Mouse (Mus musculus): ENCODE data around the gene Ccdc157. TPM values are rescaled to one million over a fixed set of nuclear protein-coding genes. Genes with fewer than 3 reads are reported as not detected.

Gene Ccdc157
- polyA plus RNA-seq (2014; fragmentation: Illumina TruSeq; extraction: RNeasy Lipid Tissue Mini Kit (QIAGEN cat#74804); ENCODE audit: low read depth, low replicate concordance), result 4.3 TPM

GRCm38 (mm10) chr11:4159808-4160708, at the start of gene Ccdc157, which contains the start of gene Sf3a1:
Ccdc157 (minus strand) TSS chr11:4160293.
Sf3a1 (plus strand) TSS chr11:4160350.

GRCm38 (mm10) chr11:4186486-4187317, 26.6 kb upstream of the Ccdc157 start, which contains the start of gene Tbc1d10a:
Tbc1d10a (plus strand) TSS chr11:4186789.

GRCm38 (mm10) chr11:4134986-4135935, 24.8 kb downstream of the Ccdc157 start, which contains the start of gene Rnf215:
Rnf215 (plus strand) TSS chr11:4135202.

GRCm38 (mm10) chr11:4122742-4123579, 37.1 kb downstream of the Ccdc157 start, which contains the start of gene Sec14l2:
Sec14l2 (minus strand) TSS chr11:4123415.

DNA sequence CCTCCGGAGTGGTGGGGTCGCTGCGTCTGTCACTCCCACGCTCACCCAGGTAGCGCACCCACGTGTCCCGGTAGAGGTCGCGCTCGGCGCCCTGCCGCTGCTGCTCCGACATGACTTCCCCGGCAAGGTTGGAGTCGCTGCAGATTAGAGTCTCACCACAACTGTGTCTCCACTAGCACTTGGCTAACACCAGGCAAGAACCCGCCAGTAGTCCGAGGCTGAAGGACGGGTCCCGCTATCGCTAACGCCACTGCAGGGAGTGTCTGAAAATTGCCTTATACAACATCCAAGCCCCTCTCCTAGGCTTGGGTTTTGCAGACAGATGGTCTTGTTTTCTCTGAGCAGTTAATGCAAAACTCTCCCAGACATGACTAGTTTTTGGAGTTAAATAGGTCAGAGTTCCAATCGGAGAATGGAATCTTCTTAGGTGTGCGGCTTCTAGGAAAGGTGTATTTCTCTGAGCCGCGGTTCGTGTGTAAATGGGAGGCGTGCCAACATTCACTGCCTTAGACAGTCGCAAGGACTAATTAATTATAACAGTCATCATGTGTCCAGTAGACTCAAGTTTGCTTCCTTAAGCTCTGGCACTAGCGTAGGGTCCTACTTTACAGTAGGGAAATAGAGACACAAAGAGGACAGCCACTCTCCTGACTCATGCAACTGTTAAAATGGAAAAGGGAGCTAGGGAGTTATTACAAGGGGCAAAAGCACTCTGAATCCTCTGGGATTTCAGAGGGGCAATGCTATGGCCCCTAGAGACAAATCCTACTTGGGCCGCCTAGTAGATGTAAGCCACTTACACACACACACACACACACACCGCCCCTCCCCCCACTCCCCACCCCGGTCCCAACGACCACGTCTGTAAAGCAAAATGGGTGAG, 64.7 kb downstream of the Ccdc157 start, which contains the start of gene Mtfp1:
Gene Mtfp1 (minus strand): TSS at position 275 of the 883 bp plus-strand sequence.

Other genes starting within 250 kb of the Ccdc157 start
- gene Slc35e4, start 245.6 kb downstream of the Ccdc157 start, polyA plus RNA-seq (2014; fragmentation: Illumina TruSeq; extraction: RNeasy Lipid Tissue Mini Kit (QIAGEN cat#74804); ENCODE audit: low read depth, low replicate concordance), result not detected
- gene Tcn2, start 228.1 kb downstream of the Ccdc157 start, polyA plus RNA-seq (2014; fragmentation: Illumina TruSeq; extraction: RNeasy Lipid Tissue Mini Kit (QIAGEN cat#74804); ENCODE audit: low read depth, low replicate concordance), result 15.7 TPM
- gene Pes1, start 196.3 kb downstream of the Ccdc157 start, polyA plus RNA-seq (2014; fragmentation: Illumina TruSeq; extraction: RNeasy Lipid Tissue Mini Kit (QIAGEN cat#74804); ENCODE audit: low read depth, low replicate concordance), result 11.5 TPM
- gene 4930556J24Rik, start 183.5 kb downstream of the Ccdc157 start, polyA plus RNA-seq (2014; fragmentation: Illumina TruSeq; extraction: RNeasy Lipid Tissue Mini Kit (QIAGEN cat#74804); ENCODE audit: low read depth, low replicate concordance), result not detected
- gene Gal3st1, start 176.7 kb downstream of the Ccdc157 start, polyA plus RNA-seq (2014; fragmentation: Illumina TruSeq; extraction: RNeasy Lipid Tissue Mini Kit (QIAGEN cat#74804); ENCODE audit: low read depth, low replicate concordance), result not detected
- 73.8 TPM for gene Sec14l4, start 128.8 kb downstream of the Ccdc157 start, polyA plus RNA-seq (2014; fragmentation: Illumina TruSeq; extraction: RNeasy Lipid Tissue Mini Kit (QIAGEN cat#74804); ENCODE audit: low read depth, low replicate concordance)
- not detected for gene Sec14l3, start 95.5 kb downstream of the Ccdc157 start, polyA plus RNA-seq (2014; fragmentation: Illumina TruSeq; extraction: RNeasy Lipid Tissue Mini Kit (QIAGEN cat#74804); ENCODE audit: low read depth, low replicate concordance)
- 17.1 TPM for gene Mtfp1, start 64.8 kb downstream of the Ccdc157 start, polyA plus RNA-seq (2014; fragmentation: Illumina TruSeq; extraction: RNeasy Lipid Tissue Mini Kit (QIAGEN cat#74804); ENCODE audit: low read depth, low replicate concordance)
- 293 TPM for gene Sec14l2, start 36.9 kb downstream of the Ccdc157 start, polyA plus RNA-seq (2014; fragmentation: Illumina TruSeq; extraction: RNeasy Lipid Tissue Mini Kit (QIAGEN cat#74804); ENCODE audit: low read depth, low replicate concordance)
- 2.9 TPM for gene Rnf215, start 25.1 kb downstream of the Ccdc157 start, polyA plus RNA-seq (2014; fragmentation: Illumina TruSeq; extraction: RNeasy Lipid Tissue Mini Kit (QIAGEN cat#74804); ENCODE audit: low read depth, low replicate concordance)
- gene Sf3a1, start 57 bp upstream of the Ccdc157 start, polyA plus RNA-seq (2014; fragmentation: Illumina TruSeq; extraction: RNeasy Lipid Tissue Mini Kit (QIAGEN cat#74804); ENCODE audit: low read depth, low replicate concordance), result 5.6 TPM
- 0.87 TPM for gene Tbc1d10a, start 26.5 kb upstream of the Ccdc157 start, polyA plus RNA-seq (2014; fragmentation: Illumina TruSeq; extraction: RNeasy Lipid Tissue Mini Kit (QIAGEN cat#74804); ENCODE audit: low read depth, low replicate concordance)
- gene Castor1, start 57.9 kb upstream of the Ccdc157 start, polyA plus RNA-seq (2014; fragmentation: Illumina TruSeq; extraction: RNeasy Lipid Tissue Mini Kit (QIAGEN cat#74804); ENCODE audit: low read depth, low replicate concordance), result not detected
- not detected for gene Osm, start 76.1 kb upstream of the Ccdc157 start, polyA plus RNA-seq (2014; fragmentation: Illumina TruSeq; extraction: RNeasy Lipid Tissue Mini Kit (QIAGEN cat#74804); ENCODE audit: low read depth, low replicate concordance)
- not detected for gene Lif, start 97.3 kb upstream of the Ccdc157 start, polyA plus RNA-seq (2014; fragmentation: Illumina TruSeq; extraction: RNeasy Lipid Tissue Mini Kit (QIAGEN cat#74804); ENCODE audit: low read depth, low replicate concordance)

Data from liver, adult 10 weeks (tissue).